Mouse (Mus musculus) thymus, postnatal 0 days (tissue): Measurements from ENCODE around the gene Gdpd4. TPM values are rescaled to one million over a fixed set of nuclear protein-coding genes. Genes with fewer than 3 reads are reported as not detected.

Experiments used
- DNase-seq: peaks from one replicate; pipeline ENCODE4 v3.0.0-alpha.2; 2015; ENCODE audit warnings: low spot score
- polyA plus RNA-seq: library from polyadenylated mRNA; unstranded; fragments of >200 nt; fragmentation: Nextera tagmentation; extraction: Ambion mirVana; gene quantifications from 2 replicates; pipeline ENCODE4 v1.2.1, GENCODE M21; 2015

Gene Gdpd4
- polyA plus RNA-seq, 1 experiment from 2014 or later: not detected

- no peak for DNase-seq
These were observed 165.0 kb downstream of the Gdpd4 start for GRCm38 (mm10) chr7:98084541-98085293.

- DNase-seq: peak; percentile 12
These were observed 165.6 kb downstream of the Gdpd4 start for GRCm38 (mm10) chr7:98085314-98085713.

- peak; percentile 38 for DNase-seq
These were observed 166.6 kb downstream of the Gdpd4 start for GRCm38 (mm10) chr7:98086346-98086745.

GRCm38 (mm10) chr7:98095852-98096251 is 176.1 kb downstream of the Gdpd4 start:
- no peak for DNase-seq

GRCm38 (mm10) chr7:98097557-98097956 is 177.8 kb downstream of the Gdpd4 start:
- no peak for DNase-seq

Other genes starting within 250 kb of the Gdpd4 start
- gene Clns1a, start 223.3 kb upstream of the Gdpd4 start, polyA plus RNA-seq: 244 and 247 TPM in 2 replicates
- gene Aqp11, start 181.7 kb upstream of the Gdpd4 start, polyA plus RNA-seq: 368 and 376 TPM in 2 replicates
- 17.2 and 23.6 TPM in 2 replicates for gene Pak1, start 131.4 kb upstream of the Gdpd4 start, polyA plus RNA-seq
- gene Myo7a, start 199.6 kb downstream of the Gdpd4 start, polyA plus RNA-seq: 2.6 and 2.8 TPM in 2 replicates
- 0.55 and 0.70 TPM in 2 replicates for gene Omp, start 225.5 kb downstream of the Gdpd4 start, polyA plus RNA-seq